Mouse (Mus musculus): ENCODE measurements at regions not wholly inside any gene's neighbourhood (a gene's known extent, or its start where the extent isn't known, plus 50 kb on each side); places are given as distances from the start of the nearest gene placed in this dataset.

GRCm38 (mm10) chr14:105385119-105385518 lies 126.7 kb downstream of the Ndfip2 start:
- H3K9ac ChIP-seq (ENCODE audit: low read length) = no peak overlapping the region
- H3K27me3 ChIP-seq (ENCODE audit: control insufficient read depth, insufficient read depth, low read length) = no peaks in the 10 kb centered on the region
- no peak overlapping the region for H3K27ac ChIP-seq (ENCODE audit: low read depth, low read length)
- H3K9me3 ChIP-seq (ENCODE audit: control insufficient read depth, low read length) = no peaks in the 10 kb centered on the region
- H3K4me2 ChIP-seq (ENCODE audit: low read depth) = no peak overlapping the region
- ATAC-seq (ENCODE audit: insufficient read depth, low FRiP score, low TSS enrichment) (no peak), DNase-seq (ENCODE audit: low spot score) (no peak)
- no peak overlapping the region for H3K4me3 ChIP-seq (ENCODE audit: low read depth, low read length)
- WGBS = 82% methylated on average over 4 of the region's 4 CpGs
- H3K4me1 ChIP-seq (ENCODE audit: control insufficient read depth, insufficient read depth, low read length) = no peaks in the 10 kb centered on the region
- H3K36me3 ChIP-seq (ENCODE audit: control insufficient read depth, insufficient read depth, low read length) = no peaks in the 10 kb centered on the region

- no peak for ATAC-seq (ENCODE audit: insufficient read depth, low FRiP score, low TSS enrichment)
- no peak overlapping the region for H3K4me3 ChIP-seq (ENCODE audit: low read depth, low read length)
- WGBS = 87% methylated on average over 5 of the region's 5 CpGs
- no peaks in the 10 kb centered on the region; the same call in 1 of the 2 replicates for H3K4me1 ChIP-seq (ENCODE audit: control insufficient read depth, insufficient read depth, low read length)
- no peak overlapping the region for H3K4me2 ChIP-seq (ENCODE audit: low read depth)
- H3K27me3 ChIP-seq (ENCODE audit: control insufficient read depth, insufficient read depth, low read length) = no peaks in the 10 kb centered on the region
- no peak for DNase-seq (ENCODE audit: low spot score)
- no peaks in the 10 kb centered on the region for H3K9me3 ChIP-seq (ENCODE audit: control insufficient read depth, low read length)
- no peaks in the 10 kb centered on the region for H3K36me3 ChIP-seq (ENCODE audit: control insufficient read depth, insufficient read depth, low read length)
- no peak overlapping the region for H3K27ac ChIP-seq (ENCODE audit: low read depth, low read length)
- H3K9ac ChIP-seq (ENCODE audit: low read length) = no peak overlapping the region
Observed at GRCm38 (mm10) chr14:105383382-105383781, 125.0 kb downstream of the Ndfip2 start.

- Histone ChIP-seq H3K4me3 (ENCODE audit: low read depth, low read length) (no peak overlapping the region), H3K27me3 (ENCODE audit: control insufficient read depth, insufficient read depth, low read length) (no peaks in the 10 kb centered on the region), H3K9ac (ENCODE audit: low read length) (no peak overlapping the region), H3K4me1 (ENCODE audit: control insufficient read depth, insufficient read depth, low read length) (no peaks in the 10 kb centered on the region; the same call in 1 of the 2 replicates), H3K9me3 (ENCODE audit: control insufficient read depth, low read length) (no peaks in the 10 kb centered on the region), H3K27ac (ENCODE audit: low read depth, low read length) (no peak overlapping the region), H3K36me3 (ENCODE audit: control insufficient read depth, insufficient read depth, low read length) (no peaks in the 10 kb centered on the region), H3K4me2 (ENCODE audit: low read depth) (no peak overlapping the region)
- no peak for DNase-seq (ENCODE audit: low spot score)
- WGBS = 76% methylated on average over 4 of the region's 4 CpGs
- no peak for ATAC-seq (ENCODE audit: insufficient read depth, low FRiP score, low TSS enrichment)
Observed at GRCm38 (mm10) chr14:105380101-105380500, 121.7 kb downstream of the Ndfip2 start.

- Histone ChIP-seq H3K27ac (ENCODE audit: low read depth, low read length) (0 out of 2 replicates have a peak overlapping the region, but pooled peaks have one; percentile 29), H3K27me3 (ENCODE audit: control insufficient read depth, insufficient read depth, low read length) (no peaks in the 10 kb centered on the region), H3K4me2 (ENCODE audit: low read depth) (no peak overlapping the region), H3K36me3 (ENCODE audit: control insufficient read depth, insufficient read depth, low read length) (no peaks in the 10 kb centered on the region), H3K9ac (ENCODE audit: low read length) (no peak overlapping the region), H3K4me3 (ENCODE audit: low read depth, low read length) (no peak overlapping the region), H3K4me1 (ENCODE audit: control insufficient read depth, insufficient read depth, low read length) (no peaks in the 10 kb centered on the region; the same call in 1 of the 2 replicates), H3K9me3 (ENCODE audit: control insufficient read depth, low read length) (no peaks in the 10 kb centered on the region)
- WGBS = 36% methylated on average over 5 of the region's 5 CpGs
- ATAC-seq (ENCODE audit: insufficient read depth, low FRiP score, low TSS enrichment) = no peak
- DNase-seq (ENCODE audit: low spot score) = no peak
Observed at GRCm38 (mm10) chr14:105377770-105378169, 119.4 kb downstream of the Ndfip2 start.

- Histone ChIP-seq H3K4me3 (ENCODE audit: low read depth, low read length) (no peak overlapping the region), H3K27ac (ENCODE audit: low read depth, low read length) (no peak overlapping the region), H3K27me3 (ENCODE audit: control insufficient read depth, insufficient read depth, low read length) (no peaks in the 10 kb centered on the region), H3K4me1 (ENCODE audit: control insufficient read depth, insufficient read depth, low read length) (no peaks in the 10 kb centered on the region; the same call in 1 of the 2 replicates), H3K9me3 (ENCODE audit: control insufficient read depth, low read length) (no peaks in the 10 kb centered on the region), H3K9ac (ENCODE audit: low read length) (no peak overlapping the region), H3K36me3 (ENCODE audit: control insufficient read depth, insufficient read depth, low read length) (no peaks in the 10 kb centered on the region), H3K4me2 (ENCODE audit: low read depth) (no peak overlapping the region)
- ATAC-seq (ENCODE audit: insufficient read depth, low FRiP score, low TSS enrichment) (no peak), DNase-seq (ENCODE audit: low spot score) (peak; percentile 19)
- WGBS = 57% methylated on average over 4 of the region's 4 CpGs
Observed at GRCm38 (mm10) chr14:105377035-105377621, 118.8 kb downstream of the Ndfip2 start.

GRCm38 (mm10) chr14:105369637-105370435 lies 111.5 kb downstream of the Ndfip2 start:
- Histone ChIP-seq H3K27ac (ENCODE audit: low read depth, low read length) (no peak overlapping the region), H3K9ac (ENCODE audit: low read length) (no peak overlapping the region), H3K27me3 (ENCODE audit: control insufficient read depth, insufficient read depth, low read length) (no peaks in the 10 kb centered on the region), H3K36me3 (ENCODE audit: control insufficient read depth, insufficient read depth, low read length) (no peaks in the 10 kb centered on the region), H3K4me3 (ENCODE audit: low read depth, low read length) (no peak overlapping the region), H3K9me3 (ENCODE audit: control insufficient read depth, low read length) (no peaks in the 10 kb centered on the region), H3K4me2 (ENCODE audit: low read depth) (no peak overlapping the region), H3K4me1 (ENCODE audit: control insufficient read depth, insufficient read depth, low read length) (no peaks in the 10 kb centered on the region)
- no peak for ATAC-seq (ENCODE audit: insufficient read depth, low FRiP score, low TSS enrichment)
- 83% methylated on average over 5 of the region's 5 CpGs for WGBS
- DNase-seq (ENCODE audit: low spot score) = no peak

GRCm38 (mm10) chr14:105360530-105360929 lies 102.2 kb downstream of the Ndfip2 start:
- DNase-seq (ENCODE audit: low spot score) = no peak
- H3K27me3 ChIP-seq (ENCODE audit: control insufficient read depth, insufficient read depth, low read length) = no peaks in the 10 kb centered on the region
- 86% methylated on average over 6 of the region's 6 CpGs for WGBS

GRCm38 (mm10) chr14:105359829-105360228 lies 101.5 kb downstream of the Ndfip2 start:
- Histone ChIP-seq H3K9ac (ENCODE audit: low read length) (no peak overlapping the region), H3K4me2 (ENCODE audit: low read depth) (no peak overlapping the region), H3K36me3 (ENCODE audit: control insufficient read depth, insufficient read depth, low read length) (no peaks in the 10 kb centered on the region), H3K27ac (ENCODE audit: low read depth, low read length) (no peak overlapping the region), H3K9me3 (ENCODE audit: control insufficient read depth, low read length) (no peaks in the 10 kb centered on the region), H3K4me1 (ENCODE audit: control insufficient read depth, insufficient read depth, low read length) (no peaks in the 10 kb centered on the region), H3K4me3 (ENCODE audit: low read depth, low read length) (no peak overlapping the region), H3K27me3 (ENCODE audit: control insufficient read depth, insufficient read depth, low read length) (no peaks in the 10 kb centered on the region)
- 85% methylated on average over 3 of the region's 3 CpGs for WGBS
- DNase-seq (ENCODE audit: low spot score) = no peak
- no peak for ATAC-seq (ENCODE audit: insufficient read depth, low FRiP score, low TSS enrichment)

More at GRCm38 (mm10) chr14:105360530-105360929, 102.2 kb downstream of the Ndfip2 start:
- ATAC-seq (ENCODE audit: insufficient read depth, low FRiP score, low TSS enrichment) = no peak
- Histone ChIP-seq H3K9ac (ENCODE audit: low read length) (no peak overlapping the region), H3K4me2 (ENCODE audit: low read depth) (no peak overlapping the region), H3K4me1 (ENCODE audit: control insufficient read depth, insufficient read depth, low read length) (no peaks in the 10 kb centered on the region), H3K4me3 (ENCODE audit: low read depth, low read length) (no peak overlapping the region), H3K27ac (ENCODE audit: low read depth, low read length) (no peak overlapping the region), H3K36me3 (ENCODE audit: control insufficient read depth, insufficient read depth, low read length) (no peaks in the 10 kb centered on the region), H3K9me3 (ENCODE audit: control insufficient read depth, low read length) (no peaks in the 10 kb centered on the region)
